Mouse (Mus musculus) heart, embryonic 15.5 days (tissue): ENCODE measurements around the gene Mpz. TPM values are rescaled to one million over a fixed set of nuclear protein-coding genes. Genes with fewer than 3 reads are reported as not detected.
A peak's percentile ranks its signal among the peaks of the same experiment; 100 is the strongest.

Source experiments
- ATAC-seq: fragments of 200-750 bp; cut with Nextera tagmentation; replicated peaks from 2 replicates; pipeline ENCODE4 v1.8.0; 2017; ENCODE audit warnings: low read depth, moderate TSS enrichment; ENCODE audit not compliant: insufficient number of reproducible peaks, insufficient read depth, low FRiP score
- H3K27ac ChIP-seq: fragments of 300-500 bp; sonication (generic); 2 replicates; pipeline ENCODE4 v1.5.1; 2015; ENCODE audit warnings: mild to moderate bottlenecking, inconsistent platforms
- H3K27me3 ChIP-seq: fragments of 300-500 bp; sonication (generic); 2 replicates; pipeline ENCODE4 v1.6.1; 2015; ENCODE audit warnings: inconsistent platforms
- H3K36me3 ChIP-seq: fragments of 300-500 bp; sonication (generic); 2 replicates; pipeline ENCODE4 v1.6.1; 2015; ENCODE audit warnings: mild to moderate bottlenecking, inconsistent platforms
- H3K4me1 ChIP-seq: fragments of 300-500 bp; sonication (generic); replicated peaks from 2 replicates; pipeline ENCODE4 v1.6.1; 2015; ENCODE audit warnings: inconsistent platforms
- H3K4me2 ChIP-seq: fragments of 300-500 bp; sonication (generic); 2 replicates; pipeline ENCODE4 v1.6.1; 2015; ENCODE audit warnings: inconsistent platforms, mild to moderate bottlenecking, moderate library complexity
- H3K4me3 ChIP-seq: fragments of 300-500 bp; sonication (generic); 2 replicates; pipeline ENCODE4 v1.5.1; 2015; ENCODE audit warnings: mild to moderate bottlenecking, inconsistent platforms
- H3K9ac ChIP-seq: fragments of 300-500 bp; sonication (generic); 2 replicates; pipeline ENCODE4 v1.6.1; 2015; ENCODE audit warnings: mild to moderate bottlenecking, inconsistent platforms
- H3K9me3 ChIP-seq: fragments of 300-500 bp; sonication (generic); replicated peaks from 2 replicates; pipeline ENCODE4 v1.6.1; 2016; ENCODE audit warnings: inconsistent platforms
- WGBS: fragments of 180-500 bp; shearing (Covaris S2); methylation state at CpG from one replicate; pipeline ENCODE4 v1.1.7; 2015; ENCODE audit warnings: mixed read lengths; 5-methylcytosine and 5-hydroxymethylcytosine counted together
- polyA plus RNA-seq: library from polyadenylated mRNA; unstranded; fragments of >200 nt; fragmentation: Nextera tagmentation; extraction: Ambion mirVana; gene quantifications from 2 replicates; pipeline ENCODE4 v1.2.1, GENCODE M21; 2015

The Mpz gene
- polyA plus RNA-seq, 1 experiment from 2014 or later, result 0.63 TPM

- Histone ChIP-seq H3K4me2 (peak overlapping the region; percentile 51), H3K36me3 (no peaks in the 10 kb centered on the region), H3K4me1 (peaks cover 60% of the 10 kb centered on the region), H3K9ac (peak overlapping the region; percentile 44), H3K9me3 (no peaks in the 10 kb centered on the region), H3K4me3 (no peak overlapping the region), H3K27me3 (no peaks in the 10 kb centered on the region; the same call in 1 of the 2 replicates), H3K27ac (peak overlapping the region; percentile 95)
- WGBS, result 9% methylated on average over 8 of the region's 8 CpGs
- peak; percentile 71 for ATAC-seq
These were observed 38.5 kb downstream of the Mpz start for GRCm38 (mm10) chr1:171189046-171189445.

- no peak overlapping the region; the same call in 1 of the 2 replicates for H3K4me3 ChIP-seq
- H3K9me3 ChIP-seq, result no peaks in the 10 kb centered on the region
- ATAC-seq, result peak; percentile 89
- peaks cover 61% of the 10 kb centered on the region for H3K4me1 ChIP-seq
- H3K27me3 ChIP-seq, result no peaks in the 10 kb centered on the region; the same call in 1 of the 2 replicates
- WGBS, result 39% methylated on average over 14 of the region's 14 CpGs
- peak overlapping the region; percentile 44 for H3K9ac ChIP-seq
- peak overlapping the region; percentile 51 for H3K4me2 ChIP-seq
- H3K36me3 ChIP-seq, result no peaks in the 10 kb centered on the region
- H3K27ac ChIP-seq, result peak overlapping the region; percentile 95
These were observed 39.1 kb downstream of the Mpz start for GRCm38 (mm10) chr1:171189476-171190114.

DNA sequence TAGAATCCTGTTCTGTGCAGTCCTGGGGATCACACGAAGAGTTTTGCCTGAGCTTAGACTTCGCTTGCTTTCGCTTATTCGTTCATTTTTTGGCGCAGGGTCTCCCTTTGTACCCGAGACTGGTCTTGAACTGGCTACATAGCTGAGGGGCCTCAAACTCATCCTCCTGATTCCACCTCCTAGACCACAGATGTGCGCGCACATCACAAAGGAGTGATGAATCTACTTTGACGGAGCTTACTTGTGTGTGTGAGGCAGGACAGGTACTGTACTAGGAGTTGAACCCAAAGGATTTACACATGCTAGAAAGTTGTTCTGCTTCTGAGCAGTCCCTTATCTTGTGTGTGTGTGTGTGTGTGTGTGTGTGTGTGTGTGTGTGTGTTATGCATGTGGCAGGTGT is 40.3 kb downstream of the Mpz start:
- Histone ChIP-seq H3K4me3 (no peak overlapping the region), H3K36me3 (no peaks in the 10 kb centered on the region), H3K27ac (peak overlapping the region; percentile 95; the same call in 1 of the 2 replicates), H3K27me3 (peaks cover 8% of the 10 kb centered on the region), H3K4me2 (no peak overlapping the region), H3K4me1 (peaks cover 63% of the 10 kb centered on the region), H3K9me3 (no peaks in the 10 kb centered on the region), H3K9ac (no peak overlapping the region)
- WGBS, result 96% methylated on average over 9 of the region's 9 CpGs
- no peak for ATAC-seq

DNA sequence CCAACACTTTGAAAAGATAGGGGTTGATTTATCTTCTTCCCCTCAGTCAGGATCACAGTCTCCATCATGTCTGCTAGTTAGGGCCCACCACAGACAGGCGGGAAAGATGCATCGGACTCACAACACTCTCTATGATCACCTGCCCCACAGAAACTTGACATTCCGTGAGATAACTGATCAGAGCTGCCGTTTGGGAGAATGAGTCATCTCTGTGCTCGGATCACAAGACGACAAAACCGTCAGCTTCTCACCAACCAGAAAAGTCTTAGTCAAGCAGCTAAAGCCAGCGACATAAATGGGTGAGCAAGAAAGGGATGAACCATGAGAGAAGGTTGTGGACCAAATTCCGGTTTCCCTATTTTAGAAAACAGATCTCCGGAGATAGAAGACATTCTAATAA is 41.8 kb downstream of the Mpz start:
- peaks cover 59% of the 10 kb centered on the region for H3K4me1 ChIP-seq

DNA sequence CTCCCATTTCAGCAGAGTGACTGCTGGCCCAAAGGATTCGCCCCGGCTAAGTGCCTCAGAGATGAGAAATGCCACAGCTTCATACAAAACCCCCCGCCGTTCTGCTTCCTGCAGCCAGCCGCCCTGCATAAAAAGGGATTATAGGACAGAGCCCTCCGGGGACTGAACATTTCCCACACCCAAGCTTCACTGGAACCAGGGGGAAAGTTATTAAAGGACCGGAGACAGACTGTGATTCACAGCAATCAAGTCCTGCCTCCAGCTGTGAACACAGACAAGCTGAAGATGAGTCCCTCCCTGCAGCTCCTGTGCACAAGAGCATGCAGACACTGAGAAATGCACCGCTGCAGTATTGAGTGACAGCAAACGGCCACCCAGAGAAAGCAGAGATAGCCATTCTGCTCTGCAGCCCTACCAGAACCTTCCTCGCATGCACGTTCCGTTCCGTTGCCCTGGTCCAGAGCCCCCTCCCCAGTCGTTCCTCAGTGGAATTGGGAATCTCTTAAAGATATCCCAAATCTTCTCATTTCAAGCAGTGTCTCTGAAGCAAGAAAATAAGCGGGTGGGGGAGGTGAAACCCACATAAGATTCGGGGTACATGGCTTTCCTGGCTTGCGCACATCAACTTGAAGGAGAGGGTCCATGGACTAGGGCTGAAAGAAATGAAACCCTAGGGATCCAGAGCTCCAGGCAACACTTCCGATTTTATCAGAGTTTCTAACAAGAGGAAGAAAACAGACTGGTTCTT is 42.8 kb downstream of the Mpz start:
- peaks cover 11% of the 10 kb centered on the region for H3K27me3 ChIP-seq
- H3K4me3 ChIP-seq, result peak overlapping the region; percentile 23
- 16% methylated on average over 18 of the region's 18 CpGs for WGBS
- no peak overlapping the region for H3K27ac ChIP-seq
- peaks cover 55% of the 10 kb centered on the region for H3K4me1 ChIP-seq
- peak overlapping the region; percentile 87 for H3K4me2 ChIP-seq
- H3K9me3 ChIP-seq, result no peaks in the 10 kb centered on the region
- no peak overlapping the region for H3K9ac ChIP-seq
- no peaks in the 10 kb centered on the region for H3K36me3 ChIP-seq
- no peak for ATAC-seq

More for the DNA sequence above, 41.8 kb downstream of the Mpz start:
- no peaks in the 10 kb centered on the region for H3K9me3 ChIP-seq
- peaks cover 11% of the 10 kb centered on the region for H3K27me3 ChIP-seq
- H3K27ac ChIP-seq, result no peak overlapping the region
- no peak overlapping the region for H3K9ac ChIP-seq
- no peaks in the 10 kb centered on the region for H3K36me3 ChIP-seq
- WGBS, result 56% methylated on average over 10 of the region's 10 CpGs
- no peak overlapping the region for H3K4me3 ChIP-seq
- H3K4me2 ChIP-seq, result peak overlapping the region; percentile 87; the same call in 1 of the 2 replicates
- no peak for ATAC-seq

DNA sequence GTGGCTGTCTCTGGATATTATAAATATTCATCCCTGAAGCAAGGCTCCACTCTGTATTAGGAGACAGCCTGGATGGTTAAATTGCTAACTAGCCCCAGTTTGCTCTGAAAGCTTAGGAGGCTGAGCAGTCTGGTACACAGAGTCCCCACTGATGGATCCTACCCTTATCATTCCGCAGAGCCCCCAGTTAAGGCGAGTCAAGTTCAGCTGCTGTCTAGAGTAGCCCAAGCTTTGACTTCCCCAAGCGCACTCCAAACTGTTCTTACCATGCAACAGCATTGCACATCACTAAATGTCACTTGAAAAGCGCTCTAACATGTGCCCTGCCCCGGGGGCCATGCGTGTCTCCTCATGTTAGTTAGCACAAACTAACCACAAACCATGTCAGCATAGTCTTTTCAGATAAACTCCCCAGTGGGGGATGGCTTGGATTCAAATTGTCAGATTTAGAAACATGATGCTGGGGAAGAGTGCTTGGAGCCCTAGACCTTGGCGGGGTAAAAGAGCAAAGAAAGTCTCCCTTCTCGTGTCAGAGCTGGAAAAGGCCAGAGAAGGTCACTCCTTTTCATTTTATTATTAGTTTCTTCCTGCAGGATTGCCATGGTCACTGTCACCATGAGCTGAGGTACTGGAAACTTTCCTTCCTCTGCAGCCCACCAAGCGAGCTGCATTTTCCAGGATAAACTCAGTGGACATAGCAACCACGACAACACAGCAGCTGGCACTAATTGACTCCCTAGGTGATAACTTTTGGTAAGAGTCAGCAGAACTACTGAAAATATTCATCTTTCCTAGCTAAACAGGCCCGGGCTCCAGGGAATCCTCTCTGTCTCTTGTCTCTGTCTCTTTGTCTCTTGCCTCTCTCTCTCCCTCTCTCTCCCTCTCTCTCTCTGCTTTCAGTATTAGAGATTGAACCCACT is 43.7 kb downstream of the Mpz start:
- no peak overlapping the region for H3K27ac ChIP-seq
- H3K27me3 ChIP-seq, result peaks cover 11% of the 10 kb centered on the region
- no peaks in the 10 kb centered on the region for H3K9me3 ChIP-seq
- no peak overlapping the region for H3K9ac ChIP-seq
- no peaks in the 10 kb centered on the region for H3K36me3 ChIP-seq
- 44% methylated on average over 11 of the region's 11 CpGs for WGBS
- H3K4me3 ChIP-seq, result peak overlapping the region; percentile 78
- H3K4me2 ChIP-seq, result peak overlapping the region; percentile 87
- ATAC-seq, result no peak
- peaks cover 46% of the 10 kb centered on the region for H3K4me1 ChIP-seq

DNA sequence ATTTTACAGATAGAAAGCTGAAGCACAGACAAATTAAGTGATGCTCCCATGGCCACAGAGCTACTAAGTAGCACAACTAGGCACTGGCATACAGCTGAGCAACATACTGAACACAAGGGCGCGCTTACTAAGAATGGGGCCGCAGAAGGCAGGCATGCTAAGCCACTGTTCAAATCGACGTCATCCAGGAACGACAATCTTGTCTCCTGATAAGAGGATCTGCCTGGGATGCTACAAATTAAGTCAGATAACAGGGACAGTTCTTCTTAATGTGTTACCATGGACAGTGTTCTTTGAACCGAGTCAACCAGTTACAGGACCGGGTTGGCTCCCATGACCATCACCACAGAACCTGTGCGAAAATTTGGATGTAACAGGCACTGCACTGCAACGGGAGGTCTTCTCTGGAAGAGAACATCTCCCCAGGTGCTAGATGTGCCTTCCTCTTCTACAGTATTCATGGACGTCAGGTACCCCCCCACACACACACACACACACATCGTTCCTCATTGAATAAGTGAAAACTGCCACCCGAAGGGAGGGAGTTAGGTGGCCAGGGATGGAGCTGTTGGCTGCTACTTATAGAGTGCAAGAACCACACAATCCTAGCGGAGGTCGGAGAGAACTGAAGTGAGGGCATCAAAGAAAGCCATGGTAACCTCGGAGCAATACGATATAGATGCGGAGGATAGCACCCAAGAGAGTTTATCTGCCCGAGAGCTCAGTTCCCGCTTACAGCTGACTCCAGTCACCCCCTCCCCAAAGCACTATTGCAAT is 44.7 kb downstream of the Mpz start:
- Histone ChIP-seq H3K4me2 (peak overlapping the region; percentile 87), H3K9ac (peak overlapping the region; percentile 69), H3K4me3 (peak overlapping the region; percentile 78), H3K27me3 (peaks cover 11% of the 10 kb centered on the region), H3K36me3 (no peaks in the 10 kb centered on the region), H3K9me3 (no peaks in the 10 kb centered on the region), H3K4me1 (peaks cover 39% of the 10 kb centered on the region), H3K27ac (peak overlapping the region; percentile 73)
- WGBS, result 9% methylated on average over 20 of the region's 20 CpGs
- ATAC-seq, result 0 out of 2 replicates have a peak, but pooled peaks have one; percentile 2

GRCm38 (mm10) chr1:171195887-171196397 is 45.4 kb downstream of the Mpz start, which contains the start of gene Pcp4l1:
Pcp4l1 (minus strand) TSS chr1:171196268.
- Histone ChIP-seq H3K4me1 (peaks cover 39% of the 10 kb centered on the region), H3K4me2 (peak within 1 kb of the TSS; percentile 87), H3K4me3 (peak within 1 kb of the TSS; percentile 78), H3K27ac (peak within 1 kb of the TSS; percentile 73), H3K9me3 (no peaks in the 10 kb centered on the region), H3K36me3 (no peaks in the 10 kb centered on the region), H3K27me3 (peaks cover 11% of the 10 kb centered on the region), H3K9ac (peak within 1 kb of the TSS; percentile 69)
- peak; percentile 93 for ATAC-seq
- under 1% methylated on average over 33 of the region's 33 CpGs for WGBS

DNA sequence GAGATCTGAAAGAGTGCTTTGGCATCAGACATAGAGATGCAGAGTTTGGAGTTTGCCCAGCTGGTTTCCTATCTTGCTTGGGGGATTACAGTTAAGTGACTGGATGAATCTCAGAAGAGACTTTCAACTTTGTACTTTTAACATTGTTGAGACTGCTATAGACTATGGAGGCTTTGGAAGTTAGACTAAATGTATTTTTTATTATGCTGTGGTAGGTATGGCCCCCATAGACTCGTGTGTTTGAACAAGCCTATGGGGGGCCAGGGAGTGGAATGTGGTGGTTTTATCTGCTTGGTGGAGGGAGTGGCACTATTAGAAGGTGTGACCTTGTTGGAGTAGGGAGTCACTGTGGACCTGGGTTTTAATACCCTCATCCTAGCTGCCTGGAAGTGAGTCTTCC is 49.0 kb downstream of the Mpz start:
- Histone ChIP-seq H3K4me1 (peaks cover 17% of the 10 kb centered on the region), H3K4me2 (no peak overlapping the region), H3K9ac (no peak overlapping the region), H3K27ac (no peak overlapping the region), H3K9me3 (no peaks in the 10 kb centered on the region), H3K36me3 (no peaks in the 10 kb centered on the region), H3K4me3 (no peak overlapping the region), H3K27me3 (peaks cover 11% of the 10 kb centered on the region)
- ATAC-seq, result no peak
- 34% methylated on average over 1 of the region's 1 CpGs for WGBS

GRCm38 (mm10) chr1:171200769-171201168 is 50.3 kb downstream of the Mpz start:
- Histone ChIP-seq H3K4me2 (no peak overlapping the region), H3K27ac (no peak overlapping the region), H3K36me3 (no peaks in the 10 kb centered on the region), H3K4me1 (peaks cover 6% of the 10 kb centered on the region), H3K9me3 (no peaks in the 10 kb centered on the region), H3K4me3 (no peak overlapping the region), H3K27me3 (peaks cover 3% of the 10 kb centered on the region), H3K9ac (no peak overlapping the region)
- 83% methylated on average over 1 of the region's 1 CpGs for WGBS
- no peak for ATAC-seq
